Mouse (Mus musculus): ENCODE results near the gene Kcnma1.

DNA sequence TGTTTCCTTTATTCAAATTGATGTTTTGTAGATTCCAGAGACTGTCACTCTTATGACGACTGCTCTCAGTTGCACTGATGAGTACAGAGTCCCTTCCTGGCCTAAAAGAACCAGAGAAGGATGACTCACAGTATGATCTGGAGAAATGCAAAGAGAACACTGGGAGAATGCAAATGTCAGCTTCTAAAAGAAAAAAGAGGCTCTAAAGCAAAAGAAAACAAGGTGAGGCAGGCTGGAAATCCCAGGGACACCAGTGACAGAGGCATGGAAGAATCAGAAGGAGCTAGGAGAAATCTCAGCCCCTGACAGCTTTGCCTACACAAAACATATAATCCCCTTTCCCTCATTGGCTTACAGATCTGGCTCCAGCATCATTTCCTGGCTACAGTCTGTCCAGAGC lies 255.9 kb downstream of the Kcnma1 start:
- TF ChIP-seq POLR2A (IDR thresholded peaks at IDR 0.05; ENCODE audit: control insufficient read depth, extremely low read depth, insufficient read depth, low read length, poor library complexity): no peak
- no peak for TF ChIP-seq CTCF (IDR thresholded peaks at IDR 0.05; ENCODE audit: borderline replicate concordance, control insufficient read depth, extremely low read depth, insufficient read depth, low read length, poor library complexity)
